Mouse (Mus musculus): ENCODE measurements around the gene Scn4a. TPM values are rescaled to one million over a fixed set of nuclear protein-coding genes. Genes with fewer than 3 reads are reported as not detected.
"Not testable (repeated sequence)": the region's sequence is repeated elsewhere in the genome, so short reads cannot be mapped to it uniquely, and the experiment has no call there.

Scn4a gene
- total RNA-seq (2014; rRNA removed) (0.05 TPM in 1 of 2 replicates, not detected in the other), polyA plus RNA-seq (2015; fragmentation: Nextera tagmentation; extraction: Ambion mirVana) (0.02 TPM in 1 of 2 replicates, not detected in the other)

DNA sequence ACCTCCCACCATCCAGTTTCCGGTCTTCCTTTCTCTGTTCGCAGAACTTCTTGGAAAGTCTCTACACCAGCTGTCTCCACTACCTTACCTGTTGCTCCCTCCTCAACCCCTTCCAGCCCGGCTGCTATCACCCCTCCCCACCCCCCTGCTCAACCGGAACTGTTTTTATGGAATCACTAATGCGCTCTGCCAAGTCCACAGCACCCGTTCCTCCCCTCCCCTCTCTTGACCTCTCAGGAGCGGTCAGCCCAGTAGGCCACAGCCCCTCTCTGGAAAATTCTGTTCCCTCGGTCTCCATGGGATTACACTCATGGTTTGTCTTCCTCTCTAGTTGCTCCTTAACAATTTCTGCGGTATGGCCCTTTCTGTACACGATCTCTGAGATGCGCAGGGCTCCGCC lies at the start of gene Scn4a:
Gene Scn4a (minus strand): TSS at position 101 of the 400 bp plus-strand sequence.
- DNase-seq (ENCODE audit: low spot score), result no peak
- no peak within 1 kb of the TSS for H3K4me2 ChIP-seq (ENCODE audit: low read depth, low read length, poor library complexity, severe bottlenecking)
- no peak within 1 kb of the TSS for H3K9ac ChIP-seq (replicated peaks; ENCODE audit: low read length, poor library complexity, severe bottlenecking)
- 91% methylated on average over 12 of the region's 12 CpGs for WGBS
- H3K4me1 ChIP-seq (ENCODE audit: insufficient read depth, low read length), result no peaks in the 10 kb centered on the region
- no peak for ATAC-seq (ENCODE audit: low FRiP score)
- no peak within 1 kb of the TSS for H3K27ac ChIP-seq (ENCODE audit: low read depth, low read length)
- no peak for TF ChIP-seq CTCF (IDR thresholded peaks at IDR 0.05)
- H3K4me3 ChIP-seq (ENCODE audit: low read depth, low read length), result no peak within 1 kb of the TSS
- no peaks in the 10 kb centered on the region for H3K36me3 ChIP-seq (ENCODE audit: insufficient read depth, low read length)
- H3K27me3 ChIP-seq (ENCODE audit: insufficient read depth, low read length), result no peaks in the 10 kb centered on the region
- no peaks in the 10 kb centered on the region for H3K9me3 ChIP-seq (ENCODE audit: low read length)

DNA sequence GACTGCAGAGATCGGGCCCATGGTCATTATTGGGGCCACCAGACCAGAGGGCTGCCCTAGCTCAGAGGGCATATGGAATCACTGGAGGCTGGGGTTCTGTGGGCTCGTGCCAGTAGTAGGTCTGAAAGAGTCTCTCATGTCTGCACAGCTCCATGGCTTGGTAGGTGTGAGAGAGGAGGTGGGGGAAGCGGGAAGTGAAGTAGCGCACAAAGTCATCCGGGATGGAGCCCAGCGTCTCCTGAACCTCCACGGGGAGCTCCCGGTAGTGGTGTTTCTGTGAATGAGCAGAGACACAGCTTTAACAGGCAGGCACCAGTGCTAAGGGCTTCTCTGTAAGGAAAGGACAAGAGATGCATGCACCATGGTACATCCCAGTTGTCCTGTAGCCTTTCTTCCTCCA lies 45.4 kb upstream of the Scn4a start:
- H3K36me3 ChIP-seq (ENCODE audit: insufficient read depth, low read length), result peaks cover 45% of the 10 kb centered on the region
- H3K4me2 ChIP-seq (ENCODE audit: low read depth, low read length, poor library complexity, severe bottlenecking), result no peak overlapping the region
- H3K4me1 ChIP-seq (ENCODE audit: insufficient read depth, low read length), result no peaks in the 10 kb centered on the region
- H3K4me3 ChIP-seq (ENCODE audit: low read depth, low read length), result no peak overlapping the region
- no peaks in the 10 kb centered on the region for H3K9me3 ChIP-seq (ENCODE audit: low read length)
- ATAC-seq (ENCODE audit: low FRiP score) (no peak), DNase-seq (ENCODE audit: low spot score) (no peak)
- H3K9ac ChIP-seq (replicated peaks; ENCODE audit: low read length, poor library complexity, severe bottlenecking), result no peak overlapping the region
- WGBS, result 92% methylated on average over 8 of the region's 8 CpGs
- H3K27me3 ChIP-seq (ENCODE audit: insufficient read depth, low read length), result no peaks in the 10 kb centered on the region
- no peak for TF ChIP-seq CTCF (IDR thresholded peaks at IDR 0.05)
- H3K27ac ChIP-seq (ENCODE audit: low read depth, low read length), result no peak overlapping the region

DNA sequence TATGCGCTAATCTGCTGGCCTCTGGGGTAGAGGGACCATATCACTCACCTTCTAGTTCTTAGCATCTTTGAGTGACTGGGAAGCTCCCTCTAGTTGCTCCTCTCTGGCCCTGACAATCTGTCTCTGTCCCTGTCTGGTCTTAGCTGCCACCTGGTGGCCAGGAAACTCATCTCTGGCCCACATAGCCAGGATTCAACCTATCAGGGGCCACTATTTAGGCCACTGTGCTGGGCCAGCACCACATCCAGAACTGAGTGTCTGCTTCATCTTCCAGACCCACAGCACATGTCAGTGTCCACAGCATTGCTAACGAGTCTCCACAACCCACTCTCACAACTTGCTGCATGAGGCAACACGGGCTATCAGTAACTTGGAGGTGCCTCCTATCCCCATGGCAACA lies 44.6 kb upstream of the Scn4a start:
- H3K27ac ChIP-seq (ENCODE audit: low read depth, low read length), result no peak overlapping the region
- TF ChIP-seq CTCF (IDR thresholded peaks at IDR 0.05), result peak; percentile 71
- no peak overlapping the region for H3K4me3 ChIP-seq (ENCODE audit: low read depth, low read length)
- H3K36me3 ChIP-seq (ENCODE audit: insufficient read depth, low read length), result peaks cover 40% of the 10 kb centered on the region
- WGBS, result 87% methylated on average over 3 of the region's 3 CpGs
- ATAC-seq (ENCODE audit: low FRiP score) (no peak), DNase-seq (ENCODE audit: low spot score) (peak; percentile 32)
- H3K9ac ChIP-seq (replicated peaks; ENCODE audit: low read length, poor library complexity, severe bottlenecking), result no peak overlapping the region
- no peaks in the 10 kb centered on the region for H3K9me3 ChIP-seq (ENCODE audit: low read length)
- H3K27me3 ChIP-seq (ENCODE audit: insufficient read depth, low read length), result no peaks in the 10 kb centered on the region
- no peaks in the 10 kb centered on the region for H3K4me1 ChIP-seq (ENCODE audit: insufficient read depth, low read length)
- H3K4me2 ChIP-seq (ENCODE audit: low read depth, low read length, poor library complexity, severe bottlenecking), result no peak overlapping the region

DNA sequence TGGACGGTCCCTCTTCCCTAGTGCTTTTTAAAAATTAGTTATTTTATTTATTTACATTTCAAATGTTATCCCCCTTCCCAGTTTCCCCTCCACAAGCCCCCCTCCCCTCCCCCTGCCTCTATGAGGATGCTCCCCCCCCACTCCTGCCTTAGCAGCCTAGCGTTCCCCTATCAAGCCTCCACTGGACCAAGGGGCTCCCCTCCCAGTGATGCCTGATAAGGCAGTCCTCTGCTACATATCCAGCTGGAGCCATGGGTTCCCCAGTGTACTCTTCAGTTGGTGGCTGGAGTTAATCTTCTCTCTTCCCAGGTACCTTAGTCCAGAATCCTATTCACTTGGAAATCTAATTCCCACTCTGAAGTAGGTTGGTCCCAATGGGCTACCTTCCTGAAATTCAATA lies 41.0 kb upstream of the Scn4a start:
- peaks cover 21% of the 10 kb centered on the region; the same call in 1 of the 2 replicates for H3K36me3 ChIP-seq (ENCODE audit: insufficient read depth, low read length)
- WGBS, result 93% methylated on average over 2 of the region's 2 CpGs
- DNase-seq (ENCODE audit: low spot score); H3K9ac ChIP-seq (replicated peaks; ENCODE audit: low read length, poor library complexity, severe bottlenecking); H3K27me3 ChIP-seq (ENCODE audit: insufficient read depth, low read length); H3K4me2 ChIP-seq (ENCODE audit: low read depth, low read length, poor library complexity, severe bottlenecking); H3K4me3 ChIP-seq (ENCODE audit: low read depth, low read length); ATAC-seq (ENCODE audit: low FRiP score); H3K9me3 ChIP-seq (ENCODE audit: low read length); H3K4me1 ChIP-seq (ENCODE audit: insufficient read depth, low read length); H3K27ac ChIP-seq (ENCODE audit: low read depth, low read length): not testable (repeated sequence)

DNA sequence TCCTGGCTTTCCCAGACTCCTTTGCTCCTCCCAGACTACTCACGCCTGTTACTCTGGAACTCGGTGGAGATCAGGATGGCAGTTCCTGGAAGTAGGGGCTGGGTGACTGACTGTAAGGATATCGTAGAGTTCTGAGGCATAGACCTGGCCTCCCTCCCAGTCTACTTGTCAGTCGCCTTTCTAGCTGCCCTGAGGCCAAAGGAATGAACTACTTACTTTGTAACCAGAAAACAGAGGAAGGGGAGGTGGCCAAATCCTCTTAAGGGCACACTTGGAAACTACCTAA lies 40.2 kb upstream of the Scn4a start:
- H3K9ac ChIP-seq (replicated peaks; ENCODE audit: low read length, poor library complexity, severe bottlenecking), result no peak overlapping the region
- H3K36me3 ChIP-seq (ENCODE audit: insufficient read depth, low read length), result peaks cover 13% of the 10 kb centered on the region; the same call in 1 of the 2 replicates
- no peaks in the 10 kb centered on the region for H3K4me1 ChIP-seq (ENCODE audit: insufficient read depth, low read length)
- no peak overlapping the region for H3K4me3 ChIP-seq (ENCODE audit: low read depth, low read length)
- H3K9me3 ChIP-seq (ENCODE audit: low read length), result no peaks in the 10 kb centered on the region
- H3K4me2 ChIP-seq (ENCODE audit: low read depth, low read length, poor library complexity, severe bottlenecking), result no peak overlapping the region
- 56% methylated on average over 4 of the region's 4 CpGs for WGBS
- DNase-seq (ENCODE audit: low spot score) (no peak), ATAC-seq (ENCODE audit: low FRiP score) (no peak)
- H3K27me3 ChIP-seq (ENCODE audit: insufficient read depth, low read length), result no peaks in the 10 kb centered on the region
- no peak overlapping the region for H3K27ac ChIP-seq (ENCODE audit: low read depth, low read length)
- TF ChIP-seq CTCF (IDR thresholded peaks at IDR 0.05), result no peak

DNA sequence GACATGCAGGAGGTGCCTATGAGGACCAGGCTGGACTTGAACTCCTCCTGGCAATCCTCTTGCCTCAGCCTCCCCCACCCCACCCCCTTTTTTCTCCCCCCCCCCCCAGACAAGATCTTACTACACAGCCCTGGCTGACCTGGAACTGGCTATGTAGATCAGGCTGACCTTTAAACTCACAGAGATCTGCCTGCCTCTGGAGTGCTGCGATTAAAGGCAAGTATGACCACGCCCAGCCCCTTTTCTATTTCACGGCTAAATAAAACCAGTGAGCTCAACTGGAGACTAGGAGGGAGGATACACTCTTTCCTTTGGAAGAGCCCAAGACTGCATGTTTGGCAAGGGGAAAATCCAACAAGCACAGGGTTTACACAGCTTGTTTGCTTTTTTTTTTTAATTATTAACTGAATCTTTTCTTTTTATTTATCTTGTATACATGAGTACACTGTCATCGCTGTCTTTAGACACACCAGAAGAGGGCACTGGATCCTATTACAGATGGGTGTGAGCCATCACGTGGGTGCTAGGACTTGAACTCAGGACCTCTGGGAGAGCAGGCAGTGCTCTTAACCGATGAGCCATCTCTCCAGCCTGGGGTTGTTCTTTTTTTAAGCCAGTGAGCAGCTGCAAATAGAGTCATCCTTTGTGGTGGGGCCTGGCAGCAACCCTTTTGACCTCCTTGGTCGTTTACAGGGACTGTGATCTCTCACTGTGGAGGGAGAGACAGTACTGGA lies 39.7 kb upstream of the Scn4a start:
- no peak for TF ChIP-seq CTCF (IDR thresholded peaks at IDR 0.05)
- WGBS, result 73% methylated on average over 7 of the region's 7 CpGs

More for the DNA sequence above, 39.7 kb upstream of the Scn4a start:
- no peaks in the 10 kb centered on the region for H3K4me1 ChIP-seq (ENCODE audit: insufficient read depth, low read length)
- DNase-seq (ENCODE audit: low spot score) (no peak), ATAC-seq (ENCODE audit: low FRiP score) (no peak)
- H3K4me3 ChIP-seq (ENCODE audit: low read depth, low read length), result no peak overlapping the region
- H3K4me2 ChIP-seq (ENCODE audit: low read depth, low read length, poor library complexity, severe bottlenecking), result no peak overlapping the region
- no peaks in the 10 kb centered on the region for H3K27me3 ChIP-seq (ENCODE audit: insufficient read depth, low read length)
- no peaks in the 10 kb centered on the region for H3K9me3 ChIP-seq (ENCODE audit: low read length)
- no peak overlapping the region for H3K27ac ChIP-seq (ENCODE audit: low read depth, low read length)
- H3K9ac ChIP-seq (replicated peaks; ENCODE audit: low read length, poor library complexity, severe bottlenecking), result no peak overlapping the region
- H3K36me3 ChIP-seq (ENCODE audit: insufficient read depth, low read length), result 0 out of 2 replicates have a peak, but pooled peaks cover 9% of the 10 kb centered on the region
